Mouse (Mus musculus): ENCODE data around the gene Clk3. TPM values are rescaled to one million over a fixed set of nuclear protein-coding genes. Genes with fewer than 3 reads are reported as not detected.
"Not testable (repeated sequence)": the region's sequence is repeated elsewhere in the genome, so short reads cannot be mapped to it uniquely, and the experiment has no call there.

Gene Clk3
- total RNA-seq, 2 experiments from 2014 or later, result 36.2 to 36.5 TPM

- no peak for DNase-seq
- intact Hi-C loops (cut with DNase I; ENCODE audit: low total_unique reads), result loop anchor here (5.0 kb wide), 1 partner anchor 42 kb away; no protein-coding TSS in a partner anchor
Observed at GRCm38 (mm10) chr9:57744462-57745091, 21.1 kb downstream of the Clk3 start.

GRCm38 (mm10) chr9:57739863-57740262 lies 25.8 kb downstream of the Clk3 start:
- intact Hi-C loops (cut with DNase I; ENCODE audit: low total_unique reads), result loop anchor here (2.0 to 5.0 kb wide), 2 partner anchors 38 to 79 kb away; no protein-coding TSS in a partner anchor
- no peak for DNase-seq

- intact Hi-C loops (cut with DNase I; ENCODE audit: low total_unique reads), result no loop called here
Observed at GRCm38 (mm10) chr9:57733606-57734005, 32.1 kb downstream of the Clk3 start.

DNA sequence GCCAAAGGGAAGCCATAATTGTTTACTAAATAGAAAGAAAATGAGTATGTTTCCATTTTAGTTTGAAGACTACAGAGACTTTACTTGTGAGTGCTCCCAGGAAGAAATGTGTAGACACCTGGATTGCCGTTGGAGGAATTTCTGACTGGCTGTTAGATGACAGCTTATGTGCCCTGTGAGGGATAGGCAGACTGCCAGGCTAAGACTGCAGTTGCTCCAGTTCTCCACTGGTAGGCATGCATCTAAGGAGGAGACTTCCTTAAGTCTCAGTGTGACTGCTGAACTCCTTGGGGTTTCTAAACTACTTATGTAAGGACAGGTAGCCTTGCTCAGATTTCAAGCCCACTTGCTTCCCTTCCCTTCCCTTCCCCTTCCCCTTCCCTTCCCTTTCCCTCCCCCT lies 37.3 kb downstream of the Clk3 start:
- intact Hi-C loops (cut with DNase I; ENCODE audit: low total_unique reads), result no loop called here
- no peak for DNase-seq

More at GRCm38 (mm10) chr9:57733606-57734005, 32.1 kb downstream of the Clk3 start:
- DNase-seq, result no peak

DNA sequence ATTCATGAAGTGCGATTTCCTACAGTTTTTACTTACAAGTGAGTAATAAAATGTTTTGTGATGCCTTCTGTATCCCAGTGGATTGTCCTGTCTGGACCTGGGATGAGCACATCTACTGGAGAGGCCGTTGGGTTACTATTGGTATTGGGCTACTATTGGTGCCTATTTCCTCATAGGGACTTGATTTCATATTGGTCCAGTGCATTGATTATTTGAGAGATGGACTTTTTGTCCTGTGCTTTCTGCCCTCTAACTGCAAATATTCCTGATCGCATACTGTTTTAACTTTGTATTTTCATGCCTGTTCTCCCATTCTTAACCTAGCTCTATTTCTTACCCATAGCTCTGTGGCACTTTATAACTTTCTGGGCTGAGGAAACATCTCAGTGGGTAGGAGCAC lies 41.0 kb downstream of the Clk3 start:
- no peak for DNase-seq
- intact Hi-C loops (cut with DNase I; ENCODE audit: low total_unique reads), result no loop called here

DNA sequence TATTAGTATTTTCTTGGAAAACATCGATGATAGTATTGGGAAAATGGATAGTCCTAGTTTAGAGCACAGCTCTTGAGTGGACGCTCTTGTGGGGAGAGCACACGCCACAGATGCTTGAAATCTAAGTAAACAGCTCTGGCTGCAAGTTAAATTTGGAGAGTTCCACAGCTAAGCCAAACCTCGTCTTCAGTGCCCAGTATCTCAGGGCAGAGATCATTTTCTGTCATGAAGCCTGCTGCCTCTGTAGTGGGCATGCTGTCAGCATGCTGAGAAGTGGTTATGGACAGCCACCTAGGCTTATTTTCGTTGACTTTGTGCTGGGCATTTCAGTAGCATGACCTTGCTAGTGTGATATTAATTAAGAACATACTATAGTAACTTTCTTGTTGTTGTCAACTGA lies 41.9 kb downstream of the Clk3 start:
- DNase-seq, result peak; percentile 22
- intact Hi-C loops (cut with DNase I; ENCODE audit: low total_unique reads), result no loop called here

GRCm38 (mm10) chr9:57723315-57723715 lies 42.3 kb downstream of the Clk3 start:
- intact Hi-C loops (cut with DNase I; ENCODE audit: low total_unique reads), result no loop called here
- DNase-seq, result peak; percentile 70

DNA sequence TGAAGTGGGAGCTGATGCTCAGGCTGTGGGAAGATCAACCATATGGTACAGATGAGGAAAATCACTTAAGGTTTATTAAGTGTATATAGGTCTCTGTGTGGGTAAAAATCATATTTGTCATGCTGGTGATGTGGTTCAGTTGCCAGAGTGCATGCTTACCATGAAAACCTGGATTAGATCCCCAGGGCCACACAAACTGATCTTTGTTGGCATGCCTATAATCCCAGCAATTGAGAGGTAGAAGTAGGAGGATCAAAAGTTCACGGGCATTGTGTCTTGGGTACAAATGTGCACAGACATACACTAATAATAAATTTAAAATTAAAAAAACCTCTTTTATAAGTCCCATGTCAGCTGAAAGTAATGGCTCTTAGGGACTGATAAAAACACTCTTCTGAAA lies 43.3 kb downstream of the Clk3 start:
- intact Hi-C loops (cut with DNase I; ENCODE audit: low total_unique reads), result no loop called here
- DNase-seq, result no peak

GRCm38 (mm10) chr9:57720736-57721135 lies 44.9 kb downstream of the Clk3 start:
- intact Hi-C loops (cut with DNase I; ENCODE audit: low total_unique reads), result no loop called here
- no peak for DNase-seq

- DNase-seq, result no peak
- intact Hi-C loops (cut with DNase I; ENCODE audit: low total_unique reads), result no loop called here
Observed at GRCm38 (mm10) chr9:57718408-57718807, 47.3 kb downstream of the Clk3 start.

GRCm38 (mm10) chr9:57712194-57712593 lies 53.5 kb downstream of the Clk3 start:
- intact Hi-C loops (cut with DNase I; ENCODE audit: low total_unique reads), result no loop called here
- DNase-seq, result no peak

DNA sequence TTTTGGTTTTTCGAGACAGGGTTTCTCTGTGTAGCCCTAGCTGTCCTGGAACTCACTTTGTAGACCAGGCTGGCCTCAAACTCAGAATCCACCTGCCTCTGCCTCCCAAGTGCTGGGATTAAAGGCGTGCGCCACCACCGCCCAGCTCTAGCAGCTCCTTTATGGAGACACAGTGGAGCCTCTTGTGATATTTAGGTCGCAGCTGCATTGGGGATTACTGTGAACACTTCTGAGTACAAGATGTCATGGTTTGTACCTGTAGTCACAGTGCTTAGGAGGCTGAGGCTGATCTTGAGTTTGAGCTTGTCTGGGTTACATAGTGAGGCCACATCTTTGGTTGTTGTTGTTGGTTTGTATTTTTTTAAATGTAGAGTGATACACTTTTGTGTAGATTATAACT lies 55.4 kb downstream of the Clk3 start:
- intact Hi-C loops (cut with DNase I; ENCODE audit: low total_unique reads); DNase-seq: not testable (repeated sequence)

DNA sequence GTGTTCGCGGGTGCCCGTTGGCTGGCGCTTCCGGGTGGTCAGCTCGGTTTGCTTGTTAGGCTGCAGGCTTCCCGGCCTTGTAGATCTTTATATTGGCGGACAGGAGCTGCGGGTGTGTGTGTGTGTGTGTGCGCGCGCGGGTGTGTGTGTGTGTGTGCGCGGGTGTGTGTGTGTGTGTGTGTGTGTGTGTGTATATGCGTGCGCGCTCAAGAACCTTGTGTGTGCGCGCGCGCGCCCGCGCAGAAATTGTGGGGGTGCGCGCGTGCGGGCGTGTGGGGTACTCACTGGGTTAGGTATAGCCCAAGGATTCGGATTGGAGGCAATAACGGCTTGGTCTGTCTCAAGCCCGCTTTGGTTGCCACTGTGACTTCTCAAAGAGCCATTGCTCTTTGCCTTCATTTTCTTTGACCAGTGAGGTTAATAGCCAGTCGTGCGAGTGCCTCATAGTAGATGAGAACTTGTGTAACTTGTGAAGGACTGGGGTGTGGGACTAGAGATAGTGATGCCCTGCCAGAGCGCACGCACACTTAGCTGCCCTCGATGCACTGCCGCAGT lies 56.9 kb downstream of the Clk3 start:
- intact Hi-C loops (cut with DNase I; ENCODE audit: low total_unique reads), result no loop called here
- DNase-seq, result peak; percentile 11

GRCm38 (mm10) chr9:57708068-57708719 lies 57.5 kb downstream of the Clk3 start, which contains the start of gene Edc3:
TSS of gene Edc3 (plus strand) at chr9:57708540.
- intact Hi-C loops (cut with DNase I; ENCODE audit: low total_unique reads), result no loop called here
- DNase-seq, result peak; percentile 92

GRCm38 (mm10) chr9:57706496-57706895 lies 59.2 kb downstream of the Clk3 start:
- intact Hi-C loops (cut with DNase I; ENCODE audit: low total_unique reads), result no loop called here
- no peak for DNase-seq

Other genes with a start within 250 kb of the Clk3 start
- gene Cox5a, start 244.6 kb downstream of the Clk3 start, total RNA-seq (2021), result 1,000 to 10,000 TPM; 1,175 to 1,382 TPM
- gene Fam219b, start 228.3 kb downstream of the Clk3 start, total RNA-seq (2021), result 1 to 10 TPM; 4.5 to 6.1 TPM
- 10 to 100 TPM; 69.8 to 87.0 TPM for gene Mpi, start 213.1 kb downstream of the Clk3 start, total RNA-seq (2021)
- gene Scamp2, start 204.9 kb downstream of the Clk3 start, total RNA-seq (2021), result 10 to 100 TPM; 44.2 to 45.0 TPM
- 1 to 10 TPM; 3.4 to 4.3 TPM for gene Ulk3, start 176.4 kb downstream of the Clk3 start, total RNA-seq (2021)
- gene Cplx3, start 159.6 kb downstream of the Clk3 start, total RNA-seq (2021), result not detected
- gene Lman1l, start 145.1 kb downstream of the Clk3 start, total RNA-seq (2021), result not detected
- gene Csk, start 112.2 kb downstream of the Clk3 start, total RNA-seq (2021), result 10 to 100 TPM; 14.5 to 19.3 TPM
- gene Cyp1a2, start 82.2 kb downstream of the Clk3 start, total RNA-seq (2021), result not detected
- gene Cyp1a1, start 77.9 kb downstream of the Clk3 start, total RNA-seq (2021), result under 1 TPM; 0.16 to 0.37 TPM
- 1 to 10 TPM; 6.4 to 6.7 TPM for gene Edc3, start 57.3 kb downstream of the Clk3 start, total RNA-seq (2021)
- gene Arid3b, start 70.9 kb upstream of the Clk3 start, total RNA-seq (2021), result 1 to 10 TPM; 1.2 to 2.0 TPM
- 10 to 100 TPM; 52.3 to 55.3 TPM for gene Ubl7, start 145.1 kb upstream of the Clk3 start, total RNA-seq (2021)
- 10 to 100 TPM; 16.8 to 21.0 TPM for gene Sema7a, start 174.3 kb upstream of the Clk3 start, total RNA-seq (2021)
- under 1 TPM in 1 of 2 experiments, not detected in 1; 0.98 TPM for gene Cyp11a1, start 240.6 kb upstream of the Clk3 start, total RNA-seq (2021)

All from gastrocnemius, postnatal 14 days (tissue).